Mouse (Mus musculus) erythroblast, embryonic 14.5 days (primary cell): Measurements from ENCODE around the gene Myo1c.
"Not testable (repeated sequence)": the region's sequence is repeated elsewhere in the genome, so short reads cannot be mapped to it uniquely, and the experiment has no call there.

Source experiments
- GATA1 ChIP-seq: IDR thresholded peaks from 2 replicates; pipeline ENCODE4 v1.6.1; 2012; ENCODE audit warnings: low read length, inconsistent platforms, mixed read lengths
- TAL1 ChIP-seq: IDR thresholded peaks from 3 replicates; pipeline ENCODE4 v1.6.1; 2012; ENCODE audit warnings: low read length, inconsistent platforms, mixed read lengths

DNA sequence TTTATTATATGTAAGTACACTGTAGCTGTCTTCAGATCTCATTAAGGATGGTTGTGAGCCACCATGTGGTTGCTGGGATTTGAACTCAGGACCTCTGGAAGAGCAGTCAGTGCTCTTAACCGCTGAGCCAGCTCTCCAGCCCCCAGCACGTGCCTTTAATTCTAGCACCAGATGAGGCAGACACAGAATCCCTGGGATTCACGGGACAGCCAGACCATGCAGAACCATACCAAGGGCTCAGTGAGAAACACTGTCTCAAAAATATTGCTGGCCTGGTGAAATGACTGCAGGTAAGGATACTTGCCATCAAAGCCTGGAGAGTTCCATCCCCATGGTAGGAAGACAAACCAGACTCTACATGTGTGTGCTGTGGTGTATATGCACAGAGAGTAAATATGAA, 47.2 kb downstream of the Myo1c start:
- not testable (repeated sequence) for TF ChIP-seq TAL1, GATA1
